Mouse (Mus musculus): Measurements from ENCODE around the gene Thbs1.

GRCm38 (mm10) chr2:118079131-118079530 is 32.5 kb upstream of the Thbs1 start:
- TF ChIP-seq CTCF (IDR thresholded peaks at IDR 0.05; ENCODE audit: borderline replicate concordance, insufficient read depth, low read length) (no peak), POLR2A (IDR thresholded peaks at IDR 0.05; ENCODE audit: low read depth, low read length) (no peak)
